Mouse (Mus musculus) cortical plate, adult 2 months (tissue): Measurements from ENCODE around the gene Ppp1cc.

ENCODE experiments used
- CTCF ChIP-seq: fragments of 200-500 bp; IDR thresholded peaks from 2 replicates; pipeline ENCODE4 v1.5.1; 2011; ENCODE audit warnings: mild to moderate bottlenecking, control low read depth, low read length; ENCODE audit not compliant: insufficient read depth; ENCODE audit errors: extremely low read depth
- POLR2A ChIP-seq: fragments of 200-500 bp; IDR thresholded peaks from 2 replicates; pipeline ENCODE4 v1.6.1; 2011; ENCODE audit warnings: mild to moderate bottlenecking, low read length, control low read depth; ENCODE audit not compliant: insufficient read depth; ENCODE audit errors: extremely low read depth

GRCm38 (mm10) chr5:122116243-122116642, 41.8 kb upstream of the Ppp1cc start:
- TF ChIP-seq CTCF: 0 out of 2 replicates have a peak, but pooled peaks have one; percentile 8
- no peak for TF ChIP-seq POLR2A
